Mouse (Mus musculus) limb, embryonic 14.5 days (tissue): Measurements from ENCODE around the gene Rpl34. TPM values are rescaled to one million over a fixed set of nuclear protein-coding genes. Genes with fewer than 3 reads are reported as not detected.
A peak's percentile ranks its signal among the peaks of the same experiment; 100 is the strongest.

Experiments used
- ATAC-seq: fragments of 200-750 bp; cut with Nextera tagmentation; 2 replicates; pipeline ENCODE4 v1.8.0; 2017; ENCODE audit warnings: low read depth, moderate number of reproducible peaks, moderate TSS enrichment; ENCODE audit not compliant: low FRiP score
- DNase-seq: peaks from one replicate; pipeline ENCODE4 v3.0.0-alpha.2; 2015; ENCODE audit warnings: low spot score
- H3K27ac ChIP-seq: fragments of 300-500 bp; sonication (generic); replicated peaks from 2 replicates; pipeline ENCODE4 v1.5.1; 2014; ENCODE audit warnings: low read depth, mild to moderate bottlenecking, low read length, moderate library complexity, mixed read lengths
- H3K27me3 ChIP-seq: fragments of 300-500 bp; sonication (generic); 2 replicates; pipeline ENCODE4 v1.6.1; 2014; ENCODE audit warnings: low read length, mixed read lengths; ENCODE audit not compliant: control insufficient read depth, insufficient read depth
- H3K36me3 ChIP-seq: fragments of 300-500 bp; sonication (generic); 2 replicates; pipeline ENCODE4 v1.6.1; 2014; ENCODE audit warnings: mild to moderate bottlenecking, low read length, moderate library complexity, mixed read lengths; ENCODE audit not compliant: control insufficient read depth, insufficient read depth
- H3K4me1 ChIP-seq: fragments of 300-500 bp; sonication (generic); 2 replicates; pipeline ENCODE4 v1.6.1; 2014; ENCODE audit warnings: antibody characterized with exemption, low read length, mixed read lengths; ENCODE audit not compliant: control insufficient read depth, insufficient read depth
- H3K4me2 ChIP-seq: fragments of 300-500 bp; sonication (generic); replicated peaks from 2 replicates; pipeline ENCODE4 v1.6.1; 2014; ENCODE audit warnings: low read depth, mild to moderate bottlenecking, low read length, moderate library complexity; ENCODE audit not compliant: severe bottlenecking
- H3K4me3 ChIP-seq: fragments of 300-500 bp; sonication (generic); replicated peaks from 2 replicates; pipeline ENCODE4 v1.5.1; 2014; ENCODE audit warnings: low read length
- H3K9ac ChIP-seq: fragments of 300-500 bp; sonication (generic); 2 replicates; pipeline ENCODE4 v1.6.1; 2014; ENCODE audit warnings: mild to moderate bottlenecking, low read depth, low read length, moderate library complexity; ENCODE audit not compliant: severe bottlenecking
- H3K9me3 ChIP-seq: fragments of 300-500 bp; sonication (generic); 2 replicates; pipeline ENCODE4 v1.6.1; 2016; ENCODE audit warnings: low read length; ENCODE audit not compliant: control insufficient read depth
- POLR2A ChIP-seq: fragments of 200-500 bp; IDR thresholded peaks from 2 replicates; pipeline ENCODE4 v1.8.0; 2012; ENCODE audit warnings: inconsistent platforms, mild to moderate bottlenecking, moderate library complexity, borderline replicate concordance; ENCODE audit not compliant: insufficient read depth, insufficient read length; ENCODE audit errors: extremely low read depth
- WGBS: fragments of 180-500 bp; shearing (Covaris S2); extraction: QIAGEN DNeasy Blood & Tissue Kit; methylation state at CpG from one replicate; pipeline ENCODE4 v1.1.7; 2014; 5-methylcytosine and 5-hydroxymethylcytosine counted together
- polyA plus RNA-seq, 2 experiments: library from polyadenylated mRNA; depleted of rRNA in 1 of 2; stranded (reverse) in 1 of 2; unstranded in 1 of 2; fragments of >200 nt; fragmentation: Nextera tagmentation in 1 of 2; extraction: Ambion mirVana in 1 of 2; gene quantifications; 2 replicates each; pipeline versions ENCODE4 v1.2.1 to v1.2.3; 2012 to 2014

The Rpl34 gene
- polyA plus RNA-seq, 2 experiments, result 1,174 to 3,424 TPM

DNA sequence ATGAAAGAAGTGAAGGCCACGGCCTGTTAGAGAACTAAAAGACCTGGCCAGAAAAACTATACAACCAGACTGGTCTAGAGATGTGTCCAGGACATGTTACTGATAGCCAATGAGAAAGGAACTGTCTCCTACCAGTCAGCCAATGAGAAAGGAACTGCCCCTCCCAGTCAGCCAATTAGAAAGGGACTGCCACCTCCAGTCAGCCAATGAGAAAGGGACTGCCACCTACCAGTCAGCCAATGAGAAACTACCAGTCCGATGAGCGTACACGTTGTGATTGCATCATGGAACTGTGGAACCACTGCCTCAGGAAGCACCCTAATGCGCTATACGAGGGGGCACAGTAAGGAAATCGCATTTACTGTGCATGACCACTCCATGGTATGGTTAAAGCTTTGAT lies 35.5 kb downstream of the Rpl34 start:
- Histone ChIP-seq H3K4me3 (no peak overlapping the region), H3K4me1 (peaks cover 8% of the 10 kb centered on the region; the same call in 1 of the 2 replicates), H3K9ac (no peak overlapping the region), H3K27me3 (no peaks in the 10 kb centered on the region), H3K9me3 (no peaks in the 10 kb centered on the region), H3K36me3 (peaks cover 35% of the 10 kb centered on the region), H3K27ac (no peak overlapping the region), H3K4me2 (no peak overlapping the region)
- no peak for TF ChIP-seq POLR2A
- no peak for DNase-seq
- WGBS, result 90% methylated on average over 7 of the region's 7 CpGs
- ATAC-seq, result no peak

DNA sequence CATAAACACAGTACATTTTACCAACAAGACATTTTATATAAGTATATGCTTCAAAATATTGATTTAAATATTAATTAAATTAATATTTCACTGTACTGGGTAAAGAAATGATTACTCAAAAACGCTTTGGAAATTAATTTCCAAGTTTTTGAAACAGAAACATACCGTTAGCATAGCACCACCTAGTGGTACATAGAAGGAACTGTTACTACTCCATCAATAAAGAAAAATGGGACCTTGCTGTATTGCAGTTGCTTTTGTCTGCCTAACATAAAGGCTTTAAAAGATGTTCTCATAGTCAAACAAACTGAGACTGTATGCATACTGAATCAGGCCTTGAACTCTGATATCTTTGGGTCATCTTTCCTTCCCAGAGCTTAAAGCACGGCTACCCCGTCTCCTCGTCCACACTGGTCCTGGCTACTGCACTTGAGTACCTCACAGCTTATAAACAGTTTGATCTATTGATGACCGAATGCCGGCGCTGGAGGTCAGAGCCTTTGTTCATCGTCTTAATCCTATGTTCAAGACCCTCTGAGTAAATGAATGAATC lies 36.1 kb downstream of the Rpl34 start:
- H3K9ac ChIP-seq, result no peak overlapping the region
- no peak overlapping the region for H3K4me2 ChIP-seq
- WGBS, result 62% methylated on average over 9 of the region's 9 CpGs
- peaks cover 8% of the 10 kb centered on the region; the same call in 1 of the 2 replicates for H3K4me1 ChIP-seq
- TF ChIP-seq POLR2A, result no peak
- ATAC-seq, result no peak
- no peaks in the 10 kb centered on the region for H3K9me3 ChIP-seq
- H3K27ac ChIP-seq, result no peak overlapping the region
- no peaks in the 10 kb centered on the region for H3K27me3 ChIP-seq
- peaks cover 29% of the 10 kb centered on the region for H3K36me3 ChIP-seq
- peak; percentile 69 for DNase-seq
- H3K4me3 ChIP-seq, result no peak overlapping the region

DNA sequence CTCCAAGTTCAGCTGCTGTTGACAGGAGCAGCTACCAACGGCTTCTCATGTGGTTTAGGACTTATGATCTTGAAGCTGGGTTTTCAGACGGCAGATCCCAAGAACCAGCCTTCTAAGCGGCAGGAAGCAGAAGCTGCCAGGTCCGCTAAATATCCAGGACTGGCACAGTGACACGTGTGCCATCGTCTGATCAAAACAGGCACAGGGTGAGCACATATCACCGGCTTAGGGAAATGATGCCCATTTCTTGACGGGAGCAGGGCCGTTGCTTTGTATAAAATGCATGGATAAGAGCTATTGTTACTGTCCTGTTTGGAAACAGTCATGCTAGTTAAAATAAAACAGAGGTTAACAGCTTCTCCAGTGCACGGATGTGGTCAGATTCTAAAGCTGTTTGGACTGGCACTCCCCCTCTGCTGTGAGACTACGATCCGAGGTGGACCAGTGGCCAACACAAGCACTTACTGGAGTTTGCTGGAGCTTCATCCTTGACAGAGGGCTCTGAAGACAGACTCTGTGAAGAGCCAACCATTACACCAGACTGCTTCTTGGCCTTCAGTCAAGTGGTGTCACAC lies 38.5 kb downstream of the Rpl34 start:
- DNase-seq (no peak), ATAC-seq (no peak)
- TF ChIP-seq POLR2A, result no peak
- Histone ChIP-seq H3K36me3 (peaks cover 19% of the 10 kb centered on the region), H3K4me3 (peak overlapping the region; percentile 28; the same call in 1 of the 2 replicates), H3K9ac (0 out of 2 replicates have a peak overlapping the region, but pooled peaks have one; percentile 12), H3K27me3 (no peaks in the 10 kb centered on the region), H3K9me3 (no peaks in the 10 kb centered on the region), H3K4me2 (peak overlapping the region; percentile 41), H3K4me1 (peaks cover 8% of the 10 kb centered on the region; the same call in 1 of the 2 replicates), H3K27ac (no peak overlapping the region)
- WGBS, result 46% methylated on average over 12 of the region's 12 CpGs

DNA sequence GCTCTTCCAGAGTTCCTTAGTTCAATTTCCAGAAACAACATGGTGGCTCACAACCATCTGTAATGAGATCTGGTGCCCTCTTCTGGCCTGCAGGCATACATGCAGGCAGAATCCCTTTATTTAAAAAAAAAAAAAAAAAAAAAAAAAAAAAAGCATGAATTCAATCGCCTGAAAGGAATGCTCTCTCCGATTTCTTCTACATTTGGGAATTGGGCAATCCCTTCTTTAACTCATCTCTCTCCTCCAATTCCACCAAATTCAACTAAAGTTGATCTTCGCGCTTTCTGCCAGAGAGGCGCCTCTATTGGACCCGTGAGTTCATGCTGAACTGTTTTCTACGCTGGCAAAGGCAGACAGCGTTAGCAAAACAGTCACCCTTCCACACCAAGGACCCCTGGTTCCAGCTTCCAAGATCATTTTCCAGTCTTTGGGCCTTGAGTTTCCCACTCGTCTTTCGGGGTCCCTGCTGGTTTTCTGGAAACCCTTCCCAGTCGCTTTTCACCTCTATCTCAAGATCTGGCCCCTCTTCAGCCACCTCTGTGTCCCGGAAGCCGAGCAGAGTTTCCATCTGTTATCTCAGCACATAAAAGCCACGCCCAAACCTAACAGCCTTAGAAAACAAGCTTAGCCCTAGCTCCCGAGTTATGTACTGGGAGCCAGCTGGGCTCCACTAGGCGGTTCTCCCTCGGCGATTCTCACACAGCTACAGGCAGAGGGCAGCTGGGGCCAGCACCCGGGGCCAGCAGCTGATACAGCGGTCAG lies 39.2 kb downstream of the Rpl34 start:
- Histone ChIP-seq H3K9me3 (no peaks in the 10 kb centered on the region), H3K27me3 (no peaks in the 10 kb centered on the region), H3K4me3 (peak overlapping the region; percentile 28), H3K27ac (no peak overlapping the region), H3K9ac (0 out of 2 replicates have a peak overlapping the region, but pooled peaks have one; percentile 12), H3K4me1 (peaks cover 8% of the 10 kb centered on the region; the same call in 1 of the 2 replicates), H3K4me2 (peak overlapping the region; percentile 41), H3K36me3 (peaks cover 14% of the 10 kb centered on the region)
- ATAC-seq (peak; percentile 73), DNase-seq (peak; percentile 68)
- TF ChIP-seq POLR2A, result no peak
- WGBS, result 10% methylated on average over 20 of the region's 20 CpGs

DNA sequence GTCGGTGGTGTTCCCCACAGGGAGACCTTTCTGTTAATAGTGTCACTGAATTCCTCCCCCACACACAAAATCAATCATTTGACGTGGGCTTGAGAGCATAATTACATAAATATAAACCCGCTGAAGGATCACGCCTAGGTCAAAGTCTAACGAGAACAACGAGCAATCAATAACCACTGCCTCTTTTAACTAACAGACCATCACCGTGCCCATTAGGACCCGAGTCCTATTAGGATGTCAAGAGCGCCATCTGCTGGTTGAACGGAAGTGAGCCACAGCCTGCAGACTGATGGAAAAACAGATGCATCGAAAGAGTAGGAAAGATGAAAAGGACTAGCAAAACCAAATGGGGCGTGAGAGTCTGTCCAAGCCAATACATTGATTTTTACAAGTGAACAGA lies 40.6 kb downstream of the Rpl34 start:
- H3K4me3 ChIP-seq, result no peak overlapping the region
- no peaks in the 10 kb centered on the region for H3K27me3 ChIP-seq
- no peak overlapping the region for H3K27ac ChIP-seq
- ATAC-seq, result no peak
- peaks cover 8% of the 10 kb centered on the region; the same call in 1 of the 2 replicates for H3K4me1 ChIP-seq
- 0 out of 2 replicates have a peak overlapping the region, but pooled peaks have one; percentile 21 for H3K4me2 ChIP-seq
- no peaks in the 10 kb centered on the region for H3K9me3 ChIP-seq
- TF ChIP-seq POLR2A, result no peak
- peak; percentile 88 for DNase-seq
- no peak overlapping the region for H3K9ac ChIP-seq
- peaks cover 2% of the 10 kb centered on the region for H3K36me3 ChIP-seq
- 9% methylated on average over 12 of the region's 12 CpGs for WGBS
